Mouse (Mus musculus) liver, embryonic 13.5 days (tissue): ENCODE data around the gene Adam19. TPM values are rescaled to one million over a fixed set of nuclear protein-coding genes. Genes with fewer than 3 reads are reported as not detected.

Experiments used
- ATAC-seq: fragments of 200-750 bp; cut with Nextera tagmentation; 2 replicates; pipeline ENCODE4 v1.8.0; 2017; ENCODE audit warnings: low read depth, mild to moderate bottlenecking, moderate number of reproducible peaks, moderate library complexity
- DNase-seq: peaks from one replicate; pipeline ENCODE4 v3.0.0; 2022
- H3K27ac ChIP-seq: fragments of 300-500 bp; sonication (generic); 2 replicates; pipeline ENCODE4 v1.5.1; 2015; ENCODE audit warnings: moderate library complexity, mild to moderate bottlenecking, inconsistent platforms
- H3K27me3 ChIP-seq: fragments of 300-500 bp; sonication (generic); 2 replicates; pipeline ENCODE4 v1.6.1; 2015; ENCODE audit warnings: mild to moderate bottlenecking, inconsistent platforms
- H3K36me3 ChIP-seq: fragments of 300-500 bp; sonication (generic); 2 replicates; pipeline ENCODE4 v1.6.1; 2015; ENCODE audit warnings: mild to moderate bottlenecking, inconsistent platforms
- H3K4me1 ChIP-seq: fragments of 300-500 bp; sonication (generic); replicated peaks from 2 replicates; pipeline ENCODE4 v1.6.1; 2015; ENCODE audit warnings: inconsistent platforms
- H3K4me2 ChIP-seq: fragments of 300-500 bp; sonication (generic); 2 replicates; pipeline ENCODE4 v1.6.1; 2015; ENCODE audit warnings: inconsistent platforms, mild to moderate bottlenecking, moderate library complexity
- H3K4me3 ChIP-seq: fragments of 300-500 bp; sonication (generic); replicated peaks from 2 replicates; pipeline ENCODE4 v1.5.1; 2015; ENCODE audit warnings: mild to moderate bottlenecking, inconsistent platforms
- H3K9ac ChIP-seq: fragments of 300-500 bp; sonication (generic); 2 replicates; pipeline ENCODE4 v1.6.1; 2015; ENCODE audit warnings: mild to moderate bottlenecking, inconsistent platforms
- H3K9me3 ChIP-seq: fragments of 300-500 bp; sonication (generic); replicated peaks from 2 replicates; pipeline ENCODE4 v1.6.1; 2016; ENCODE audit warnings: inconsistent platforms
- WGBS: fragments of 180-500 bp; shearing (Covaris S2); methylation state at CpG from one replicate; pipeline ENCODE4 v1.1.7; 2015; ENCODE audit not compliant: insufficient replicate concordance; 5-methylcytosine and 5-hydroxymethylcytosine counted together
- polyA plus RNA-seq: library from polyadenylated mRNA; unstranded; fragments of >200 nt; fragmentation: Nextera tagmentation; extraction: Ambion mirVana; gene quantifications from 2 replicates; pipeline ENCODE4 v1.2.1, GENCODE M21; 2015

Gene Adam19
- polyA plus RNA-seq, 1 experiment from 2014 or later, result 1.1 TPM

DNA sequence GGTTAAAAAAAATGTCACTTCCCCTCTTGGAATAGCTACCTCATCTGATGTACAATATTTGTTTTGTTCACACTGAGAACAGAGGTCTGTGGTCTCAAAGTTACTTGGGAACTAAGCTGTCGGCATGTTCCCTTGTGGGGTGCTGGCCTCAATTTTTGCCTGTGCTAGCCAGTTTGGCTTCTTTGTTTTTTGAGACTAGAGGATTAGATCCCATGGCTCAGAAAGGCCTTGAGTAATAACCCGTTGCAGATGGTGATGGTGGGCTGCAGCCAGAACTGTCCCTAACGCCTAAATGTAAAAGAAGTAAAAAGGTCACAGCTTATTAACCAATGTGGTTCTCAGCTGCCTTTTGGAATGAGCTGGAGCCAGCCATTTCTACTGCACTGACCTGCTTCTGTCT, 57.4 kb downstream of the Adam19 start:
- WGBS, result 61% methylated on average over 3 of the region's 3 CpGs
- Histone ChIP-seq H3K27me3 (peaks cover 4% of the 10 kb centered on the region; the same call in 1 of the 2 replicates), H3K4me2 (no peak overlapping the region), H3K4me1 (no peaks in the 10 kb centered on the region), H3K36me3 (no peaks in the 10 kb centered on the region), H3K9ac (no peak overlapping the region), H3K27ac (no peak overlapping the region), H3K9me3 (no peaks in the 10 kb centered on the region), H3K4me3 (no peak overlapping the region)
- no peak for ATAC-seq
- no peak for DNase-seq

DNA sequence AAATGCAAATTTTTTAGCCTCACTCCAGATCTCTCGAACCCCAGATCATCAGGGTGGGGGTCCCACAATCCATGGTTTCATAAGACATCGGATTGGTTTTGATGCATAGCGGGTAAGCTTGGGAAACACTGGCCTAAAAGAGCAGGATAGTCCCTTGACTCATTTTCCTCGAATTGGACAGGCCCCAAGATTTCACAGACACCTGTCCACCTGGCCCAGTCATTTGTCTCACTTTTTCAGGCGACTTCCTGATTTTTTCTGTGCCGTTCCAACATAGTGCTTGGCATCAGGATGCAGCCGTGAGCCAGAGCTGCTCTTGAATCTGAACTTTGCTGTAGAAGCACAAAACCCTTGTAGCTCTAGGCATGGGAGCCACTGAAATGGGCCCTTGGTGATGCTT, 58.4 kb downstream of the Adam19 start:
- Histone ChIP-seq H3K4me3 (no peak overlapping the region), H3K4me1 (no peaks in the 10 kb centered on the region), H3K27me3 (peaks cover 4% of the 10 kb centered on the region; the same call in 1 of the 2 replicates), H3K9me3 (no peaks in the 10 kb centered on the region), H3K9ac (no peak overlapping the region), H3K36me3 (no peaks in the 10 kb centered on the region), H3K4me2 (no peak overlapping the region), H3K27ac (no peak overlapping the region)
- ATAC-seq, result no peak
- DNase-seq, result no peak
- 66% methylated on average over 7 of the region's 7 CpGs for WGBS

- Histone ChIP-seq H3K4me2 (no peak overlapping the region), H3K36me3 (no peaks in the 10 kb centered on the region), H3K27ac (no peak overlapping the region), H3K4me3 (no peak overlapping the region), H3K9me3 (no peaks in the 10 kb centered on the region), H3K27me3 (peaks cover 4% of the 10 kb centered on the region; the same call in 1 of the 2 replicates), H3K4me1 (no peaks in the 10 kb centered on the region), H3K9ac (no peak overlapping the region)
- 72% methylated on average over 4 of the region's 4 CpGs for WGBS
- DNase-seq, result no peak
- no peak for ATAC-seq
These were observed 59.2 kb downstream of the Adam19 start for GRCm38 (mm10) chr11:46115011-46115410.

- no peak overlapping the region for H3K4me3 ChIP-seq
- no peak overlapping the region for H3K27ac ChIP-seq
- ATAC-seq (no peak), DNase-seq (no peak)
- H3K36me3 ChIP-seq, result no peaks in the 10 kb centered on the region
- H3K4me1 ChIP-seq, result no peaks in the 10 kb centered on the region
- peaks cover 4% of the 10 kb centered on the region; the same call in 1 of the 2 replicates for H3K27me3 ChIP-seq
- no peaks in the 10 kb centered on the region for H3K9me3 ChIP-seq
- H3K4me2 ChIP-seq, result no peak overlapping the region
- WGBS, result 68% methylated on average over 9 of the region's 9 CpGs
- H3K9ac ChIP-seq, result no peak overlapping the region
These were observed 59.8 kb downstream of the Adam19 start for GRCm38 (mm10) chr11:46115411-46116173.

DNA sequence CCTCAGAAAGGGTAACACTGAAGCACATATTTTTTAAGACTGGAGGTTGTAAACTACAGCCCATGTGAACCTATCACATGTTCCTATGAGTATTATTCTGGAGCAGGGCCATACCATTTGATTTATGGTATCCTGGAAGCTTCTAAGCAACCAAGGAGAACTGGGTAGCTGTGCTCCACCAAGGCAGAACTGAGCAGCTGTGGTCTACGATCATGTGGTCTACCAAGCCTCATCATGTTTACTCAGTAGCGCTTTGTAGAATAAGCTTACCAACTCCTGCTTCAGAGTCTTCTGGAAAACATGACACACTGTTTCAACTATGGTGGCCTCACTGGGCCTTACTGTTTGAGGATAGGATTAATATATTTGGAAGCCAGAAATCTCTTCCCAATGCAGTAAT, 60.7 kb downstream of the Adam19 start:
- Histone ChIP-seq H3K4me3 (no peak overlapping the region), H3K36me3 (no peaks in the 10 kb centered on the region), H3K27ac (no peak overlapping the region), H3K4me2 (no peak overlapping the region), H3K9ac (no peak overlapping the region), H3K4me1 (no peaks in the 10 kb centered on the region), H3K9me3 (no peaks in the 10 kb centered on the region), H3K27me3 (peaks cover 4% of the 10 kb centered on the region; the same call in 1 of the 2 replicates)
- DNase-seq, result no peak
- no peak for ATAC-seq
- WGBS, result 72% methylated on average over 2 of the region's 2 CpGs

DNA sequence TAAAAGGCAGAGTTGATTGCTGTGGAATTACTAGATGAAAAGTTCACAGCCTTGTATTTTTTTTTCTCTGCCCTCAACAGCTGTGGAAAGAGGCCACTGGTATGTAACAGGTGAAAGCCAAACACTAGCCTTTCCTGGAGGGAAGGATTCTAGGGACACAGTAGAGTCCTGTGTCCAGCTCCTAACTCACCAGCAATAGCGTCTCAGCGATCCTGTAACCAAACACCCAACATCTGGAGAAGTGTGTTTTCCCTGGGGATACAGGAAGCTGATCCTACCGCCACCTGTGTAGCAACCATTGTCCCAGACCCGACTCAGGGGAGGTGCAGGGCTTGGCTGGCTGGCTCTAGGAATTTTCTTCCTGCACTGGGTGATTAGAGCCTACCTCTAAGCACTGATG, 63.8 kb downstream of the Adam19 start:
- H3K4me2 ChIP-seq, result no peak overlapping the region
- no peak for DNase-seq
- H3K4me1 ChIP-seq, result no peaks in the 10 kb centered on the region
- H3K9me3 ChIP-seq, result no peaks in the 10 kb centered on the region
- WGBS, result 60% methylated on average over 4 of the region's 4 CpGs
- no peak overlapping the region for H3K4me3 ChIP-seq
- no peak overlapping the region for H3K9ac ChIP-seq
- ATAC-seq, result no peak
- no peaks in the 10 kb centered on the region for H3K36me3 ChIP-seq
- 0 out of 2 replicates have a peak, but pooled peaks cover 1% of the 10 kb centered on the region for H3K27me3 ChIP-seq
- no peak overlapping the region for H3K27ac ChIP-seq

DNA sequence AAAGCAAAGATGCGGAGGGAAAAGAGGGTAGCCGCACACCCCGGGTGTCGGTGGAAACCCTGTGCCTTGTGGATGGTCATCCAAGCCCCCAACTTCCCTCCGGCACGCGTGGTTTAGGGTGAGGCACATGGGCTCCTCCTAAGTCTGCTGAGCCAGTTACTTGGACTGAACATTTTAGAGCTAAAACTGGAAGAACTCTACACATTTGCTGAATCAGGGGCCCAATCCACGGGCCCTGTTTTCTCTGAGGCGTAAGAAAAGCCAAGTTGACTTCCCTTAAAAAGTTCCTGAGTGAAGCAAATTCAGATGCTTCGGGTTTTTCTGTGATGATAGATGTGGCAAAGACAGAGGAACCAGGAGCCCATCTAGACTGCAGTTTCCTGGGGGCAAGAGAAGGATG, 64.3 kb downstream of the Adam19 start:
- ATAC-seq (no peak), DNase-seq (no peak)
- Histone ChIP-seq H3K27me3 (no peaks in the 10 kb centered on the region), H3K9ac (no peak overlapping the region), H3K9me3 (no peaks in the 10 kb centered on the region), H3K4me3 (no peak overlapping the region), H3K4me2 (no peak overlapping the region), H3K4me1 (no peaks in the 10 kb centered on the region), H3K27ac (no peak overlapping the region), H3K36me3 (no peaks in the 10 kb centered on the region)
- 76% methylated on average over 10 of the region's 10 CpGs for WGBS

DNA sequence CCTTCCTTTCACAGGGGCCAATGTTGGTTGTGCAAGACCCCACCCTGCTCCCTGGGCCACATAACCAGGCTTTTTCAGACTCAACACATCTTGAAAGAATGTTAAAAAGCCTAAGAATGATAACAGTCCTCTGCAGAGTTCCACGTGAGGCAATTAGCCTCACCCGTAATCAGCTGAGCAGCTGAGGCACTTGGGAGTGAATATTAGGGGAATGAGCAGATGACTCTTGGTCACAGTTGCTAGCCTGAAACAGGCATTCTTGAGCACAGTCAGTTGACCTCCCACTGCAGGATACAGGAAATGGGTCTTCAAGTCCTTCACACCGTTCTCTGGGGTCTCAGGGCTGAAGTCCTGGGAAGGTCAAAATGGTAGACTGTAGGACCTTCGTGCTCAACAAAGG, 65.9 kb downstream of the Adam19 start:
- no peaks in the 10 kb centered on the region for H3K4me1 ChIP-seq
- WGBS, result 67% methylated on average over 4 of the region's 4 CpGs
- ATAC-seq (no peak), DNase-seq (no peak)
- no peak overlapping the region for H3K9ac ChIP-seq
- H3K4me2 ChIP-seq, result no peak overlapping the region
- H3K9me3 ChIP-seq, result no peaks in the 10 kb centered on the region
- no peak overlapping the region for H3K4me3 ChIP-seq
- no peaks in the 10 kb centered on the region for H3K36me3 ChIP-seq
- no peak overlapping the region for H3K27ac ChIP-seq
- H3K27me3 ChIP-seq, result no peaks in the 10 kb centered on the region

DNA sequence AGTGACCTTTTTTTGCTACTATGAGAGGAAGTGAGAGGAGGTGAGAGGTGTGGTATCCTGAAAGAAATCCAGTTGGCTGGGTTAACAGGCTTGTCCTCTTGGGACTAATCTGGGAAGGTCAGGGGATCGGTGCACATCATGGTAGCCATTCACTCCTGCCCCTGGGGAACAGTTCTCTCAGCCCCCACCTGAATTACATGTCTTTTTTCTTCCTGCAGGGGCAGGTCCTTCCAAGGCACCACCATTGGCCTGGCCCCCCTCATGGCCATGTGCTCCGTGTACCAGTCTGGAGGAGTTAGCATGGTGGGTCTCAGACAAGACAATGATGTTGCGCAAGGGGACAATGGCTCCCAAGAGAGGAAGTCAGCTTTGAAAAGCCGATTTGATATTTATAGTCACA, 67.1 kb downstream of the Adam19 start:
- Histone ChIP-seq H3K4me3 (no peak overlapping the region), H3K9me3 (no peaks in the 10 kb centered on the region), H3K27me3 (no peaks in the 10 kb centered on the region), H3K4me2 (no peak overlapping the region), H3K9ac (no peak overlapping the region), H3K4me1 (peaks cover 6% of the 10 kb centered on the region), H3K27ac (no peak overlapping the region), H3K36me3 (no peaks in the 10 kb centered on the region)
- DNase-seq (no peak), ATAC-seq (no peak)
- 67% methylated on average over 4 of the region's 4 CpGs for WGBS

GRCm38 (mm10) chr11:46123328-46123866, 67.6 kb downstream of the Adam19 start:
- Histone ChIP-seq H3K27me3 (no peaks in the 10 kb centered on the region), H3K4me2 (no peak overlapping the region), H3K4me3 (no peak overlapping the region), H3K36me3 (no peaks in the 10 kb centered on the region), H3K27ac (no peak overlapping the region), H3K9ac (no peak overlapping the region), H3K4me1 (peaks cover 7% of the 10 kb centered on the region), H3K9me3 (no peaks in the 10 kb centered on the region)
- 78% methylated on average over 8 of the region's 8 CpGs for WGBS
- ATAC-seq (no peak), DNase-seq (no peak)

GRCm38 (mm10) chr11:46125093-46125834, 69.5 kb downstream of the Adam19 start:
- H3K36me3 ChIP-seq, result no peaks in the 10 kb centered on the region
- H3K27ac ChIP-seq, result no peak overlapping the region
- H3K4me3 ChIP-seq, result no peak overlapping the region
- WGBS, result 83% methylated on average over 12 of the region's 12 CpGs
- H3K27me3 ChIP-seq, result no peaks in the 10 kb centered on the region
- DNase-seq (no peak), ATAC-seq (no peak)
- peaks cover 11% of the 10 kb centered on the region for H3K4me1 ChIP-seq
- no peaks in the 10 kb centered on the region for H3K9me3 ChIP-seq
- no peak overlapping the region for H3K4me2 ChIP-seq
- H3K9ac ChIP-seq, result no peak overlapping the region
